Mouse (Mus musculus): ENCODE measurements around the gene Dusp3.

Gene Dusp3

GRCm38 (mm10) chr11:101928030-101928762, 58.6 kb downstream of the Dusp3 start:
- DNase-seq (ENCODE audit: low read depth), result no peak

GRCm38 (mm10) chr11:101926951-101927589, 59.7 kb downstream of the Dusp3 start:
- DNase-seq (ENCODE audit: low read depth), result no peak

GRCm38 (mm10) chr11:101925636-101926035, 61.2 kb downstream of the Dusp3 start:
- DNase-seq (ENCODE audit: low read depth), result no peak

- no peak for DNase-seq (ENCODE audit: low read depth)
Observed at GRCm38 (mm10) chr11:101924441-101924976, 62.3 kb downstream of the Dusp3 start.

- DNase-seq (ENCODE audit: low read depth), result no peak
Observed at GRCm38 (mm10) chr11:101923988-101924387, 62.8 kb downstream of the Dusp3 start.

- peak; percentile 74 for DNase-seq (ENCODE audit: low read depth)
Observed at GRCm38 (mm10) chr11:101921361-101921952, 65.4 kb downstream of the Dusp3 start.

Measured in fibroblast of lung, adult 2 months (primary cell).